Mouse (Mus musculus) midbrain, embryonic 16.5 days (tissue): ENCODE data around the gene Timm13. TPM values are rescaled to one million over a fixed set of nuclear protein-coding genes. Genes with fewer than 3 reads are reported as not detected.

Experiments used
- polyA plus RNA-seq: library from polyadenylated mRNA; unstranded; fragments of >200 nt; fragmentation: Nextera tagmentation; extraction: Ambion mirVana; gene quantifications from 2 replicates; pipeline ENCODE4 v1.2.1, GENCODE M21; 2015

Timm13 gene
- polyA plus RNA-seq, 1 experiment from 2014 or later, result 316 TPM

Other genes with a start within 250 kb of the Timm13 start
- gene Btbd2, start 243.9 kb downstream of the Timm13 start, polyA plus RNA-seq, result 71.8 and 73.5 TPM in 2 replicates
- gene Mknk2, start 222.9 kb downstream of the Timm13 start, polyA plus RNA-seq, result 43.7 and 49.1 TPM in 2 replicates
- 61.4 and 64.3 TPM in 2 replicates for gene Mob3a, start 199.0 kb downstream of the Timm13 start, polyA plus RNA-seq
- 44.9 and 49.5 TPM in 2 replicates for gene Izumo4, start 198.8 kb downstream of the Timm13 start, polyA plus RNA-seq
- gene Ap3d1, start 158.7 kb downstream of the Timm13 start, polyA plus RNA-seq, result 99.5 and 112 TPM in 2 replicates
- gene Dot1l, start 145.8 kb downstream of the Timm13 start, polyA plus RNA-seq, result 17.7 and 17.8 TPM in 2 replicates
- gene Sf3a2, start 102.8 kb downstream of the Timm13 start, polyA plus RNA-seq, result 57.8 and 60.6 TPM in 2 replicates
- 121 and 125 TPM in 2 replicates for gene Plekhj1, start 102.3 kb downstream of the Timm13 start, polyA plus RNA-seq
- gene Amh, start 95.7 kb downstream of the Timm13 start, polyA plus RNA-seq, result not detected in 2 replicates
- 0.39 and 0.45 TPM in 2 replicates for gene Jsrp1, start 87.5 kb downstream of the Timm13 start, polyA plus RNA-seq
- gene Oaz1, start 74.3 kb downstream of the Timm13 start, polyA plus RNA-seq, result 1,102 and 1,149 TPM in 2 replicates
- 12.6 and 16.9 TPM in 2 replicates for gene Lingo3, start 56.9 kb downstream of the Timm13 start, polyA plus RNA-seq
- 202 and 205 TPM in 2 replicates for gene Lsm7, start 45.8 kb downstream of the Timm13 start, polyA plus RNA-seq
- gene Sppl2b, start 45.7 kb downstream of the Timm13 start, polyA plus RNA-seq, result 82.4 and 84.1 TPM in 2 replicates
- gene Tmprss9, start 29.1 kb downstream of the Timm13 start, polyA plus RNA-seq, result 0.10 and 0.16 TPM in 2 replicates
- 40.4 and 45.5 TPM in 2 replicates for gene Lmnb2, start 17.3 kb upstream of the Timm13 start, polyA plus RNA-seq
- 6.4 and 7.1 TPM in 2 replicates for gene Gadd45b, start 29.1 kb upstream of the Timm13 start, polyA plus RNA-seq
- gene Gng7, start 114.0 kb upstream of the Timm13 start, polyA plus RNA-seq, result 21.5 and 25.6 TPM in 2 replicates
- gene Diras1, start 124.7 kb upstream of the Timm13 start, polyA plus RNA-seq, result 71.7 and 88.1 TPM in 2 replicates
- gene Slc39a3, start 136.5 kb upstream of the Timm13 start, polyA plus RNA-seq, result 52.8 and 55.7 TPM in 2 replicates
- gene Sgta, start 159.2 kb upstream of the Timm13 start, polyA plus RNA-seq, result 324 and 340 TPM in 2 replicates
- 47.3 and 51.6 TPM in 2 replicates for gene Thop1, start 169.1 kb upstream of the Timm13 start, polyA plus RNA-seq
- gene Creb3l3, start 197.9 kb upstream of the Timm13 start, polyA plus RNA-seq, result 0.24 and 0.33 TPM in 2 replicates
- gene Map2k2, start 204.9 kb upstream of the Timm13 start, polyA plus RNA-seq, result 227 and 233 TPM in 2 replicates
- gene Zbtb7a, start 234.3 kb upstream of the Timm13 start, polyA plus RNA-seq, result 11.3 and 12.6 TPM in 2 replicates